Mouse (Mus musculus) NIH3T3 (cell line): ENCODE data around the gene Ggps1.
"Not testable (repeated sequence)": the region's sequence is repeated elsewhere in the genome, so short reads cannot be mapped to it uniquely, and the experiment has no call there.

ENCODE experiments used
- DNase-seq: peaks from one replicate; pipeline ENCODE4 v3.0.0-alpha.2; 2012; ENCODE audit warnings: low read depth

Gene Ggps1

GRCm38 (mm10) chr13:14038911-14039291 lies 24.4 kb downstream of the Ggps1 start:
- DNase-seq, result peak; percentile 22

GRCm38 (mm10) chr13:14035875-14036630 lies 27.2 kb downstream of the Ggps1 start:
- peak; percentile 29 for DNase-seq

GRCm38 (mm10) chr13:14035352-14035751 lies 27.9 kb downstream of the Ggps1 start:
- not testable (repeated sequence) for DNase-seq

GRCm38 (mm10) chr13:14034073-14034348 lies 29.3 kb downstream of the Ggps1 start:
- peak; percentile 41 for DNase-seq

- DNase-seq, result no peak
Measured at GRCm38 (mm10) chr13:14033309-14034072, 29.8 kb downstream of the Ggps1 start.

GRCm38 (mm10) chr13:14026154-14026820 lies 37.0 kb downstream of the Ggps1 start:
- no peak for DNase-seq

- DNase-seq, result no peak
Measured at GRCm38 (mm10) chr13:14025554-14025953, 37.7 kb downstream of the Ggps1 start.

- DNase-seq, result not testable (repeated sequence)
Measured at GRCm38 (mm10) chr13:14021417-14021816, 41.9 kb downstream of the Ggps1 start.

- DNase-seq, result no peak
Measured at GRCm38 (mm10) chr13:14018852-14019251, 44.4 kb downstream of the Ggps1 start.

GRCm38 (mm10) chr13:14018283-14018682 lies 45.0 kb downstream of the Ggps1 start:
- no peak for DNase-seq

- no peak for DNase-seq
Measured at GRCm38 (mm10) chr13:14015609-14016008, 47.7 kb downstream of the Ggps1 start.

GRCm38 (mm10) chr13:14014540-14014939 lies 48.7 kb downstream of the Ggps1 start:
- peak; percentile 7 for DNase-seq

GRCm38 (mm10) chr13:14014001-14014400 lies 49.3 kb downstream of the Ggps1 start:
- no peak for DNase-seq

GRCm38 (mm10) chr13:14011454-14011995 lies 51.8 kb downstream of the Ggps1 start:
- no peak for DNase-seq

- no peak for DNase-seq
Measured at GRCm38 (mm10) chr13:14006056-14006455, 57.2 kb downstream of the Ggps1 start.

GRCm38 (mm10) chr13:14004999-14005398 lies 58.3 kb downstream of the Ggps1 start:
- DNase-seq, result no peak

GRCm38 (mm10) chr13:14004086-14004485 lies 59.2 kb downstream of the Ggps1 start:
- DNase-seq, result peak; percentile 55

GRCm38 (mm10) chr13:14002706-14003105 lies 60.6 kb downstream of the Ggps1 start:
- peak; percentile 5 for DNase-seq
